Mouse (Mus musculus) forebrain, embryonic 12.5 days (tissue): Measurements from ENCODE around the gene Sorbs1. TPM values are rescaled to one million over a fixed set of nuclear protein-coding genes. Genes with fewer than 3 reads are reported as not detected.

Experiments
- ATAC-seq: fragments of 200-750 bp; cut with Nextera tagmentation; 2 replicates; pipeline ENCODE4 v1.8.0; 2017; ENCODE audit warnings: moderate TSS enrichment; ENCODE audit not compliant: low FRiP score
- H3K27ac ChIP-seq: fragments of 300-500 bp; sonication (generic); 2 replicates; pipeline ENCODE4 v1.5.1; 2016; ENCODE audit warnings: mild to moderate bottlenecking
- H3K27me3 ChIP-seq: fragments of 300-500 bp; sonication (generic); 2 replicates; pipeline ENCODE4 v1.6.1; 2016; ENCODE audit warnings: mild to moderate bottlenecking
- H3K36me3 ChIP-seq: fragments of 300-500 bp; sonication (generic); replicated peaks from 2 replicates; pipeline ENCODE4 v1.6.1; 2016; ENCODE audit warnings: mild to moderate bottlenecking
- H3K4me1 ChIP-seq: fragments of 300-500 bp; sonication (generic); 2 replicates; pipeline ENCODE4 v1.6.1; 2016
- H3K4me2 ChIP-seq: fragments of 300-500 bp; sonication (generic); 2 replicates; pipeline ENCODE4 v1.6.1; 2016; ENCODE audit warnings: mild to moderate bottlenecking, moderate library complexity
- H3K4me3 ChIP-seq: fragments of 300-500 bp; sonication (generic); replicated peaks from 2 replicates; pipeline ENCODE4 v1.5.1; 2016; ENCODE audit warnings: mild to moderate bottlenecking
- H3K9ac ChIP-seq: fragments of 300-500 bp; sonication (generic); 2 replicates; pipeline ENCODE4 v1.6.1; 2016; ENCODE audit warnings: mild to moderate bottlenecking
- H3K9me3 ChIP-seq: fragments of 300-500 bp; sonication (generic); 2 replicates; pipeline ENCODE4 v1.6.1; 2016
- WGBS: fragments of 180-500 bp; shearing (Covaris S2); methylation state at CpG from one replicate; pipeline ENCODE4 v1.1.7; 2016; 5-methylcytosine and 5-hydroxymethylcytosine counted together
- polyA plus RNA-seq: library from polyadenylated mRNA; unstranded; fragments of >200 nt; fragmentation: Nextera tagmentation; extraction: Ambion mirVana; gene quantifications from 2 replicates; pipeline ENCODE4 v1.2.1, GENCODE M21; 2016

The Sorbs1 gene
- polyA plus RNA-seq, 1 experiment from 2014 or later = 69.3 TPM

GRCm38 (mm10) chr19:40270351-40271307, 242.9 kb downstream of the Sorbs1 start:
- Histone ChIP-seq H3K36me3 (no peaks in the 10 kb centered on the region), H3K4me3 (peak overlapping the region; percentile 58), H3K9me3 (no peaks in the 10 kb centered on the region), H3K27ac (no peak overlapping the region), H3K27me3 (peaks cover 39% of the 10 kb centered on the region), H3K4me1 (peaks cover 21% of the 10 kb centered on the region), H3K4me2 (peak overlapping the region; percentile 94), H3K9ac (peak overlapping the region; percentile 57)
- WGBS = 8% methylated on average over 63 of the region's 63 CpGs
- ATAC-seq = peak; percentile 54

GRCm38 (mm10) chr19:40269526-40269925, 244.1 kb downstream of the Sorbs1 start:
- H3K27me3 ChIP-seq = peaks cover 39% of the 10 kb centered on the region
- no peak overlapping the region for H3K9ac ChIP-seq
- no peaks in the 10 kb centered on the region for H3K36me3 ChIP-seq
- no peak for ATAC-seq
- no peak overlapping the region for H3K4me2 ChIP-seq
- H3K27ac ChIP-seq = no peak overlapping the region
- H3K4me1 ChIP-seq = peaks cover 21% of the 10 kb centered on the region
- 45% methylated on average over 5 of the region's 5 CpGs for WGBS
- H3K4me3 ChIP-seq = no peak overlapping the region
- no peaks in the 10 kb centered on the region for H3K9me3 ChIP-seq

GRCm38 (mm10) chr19:40268493-40268892, 245.1 kb downstream of the Sorbs1 start:
- no peak overlapping the region for H3K27ac ChIP-seq
- H3K9me3 ChIP-seq = no peaks in the 10 kb centered on the region
- H3K4me2 ChIP-seq = no peak overlapping the region
- no peaks in the 10 kb centered on the region for H3K36me3 ChIP-seq
- H3K27me3 ChIP-seq = peaks cover 39% of the 10 kb centered on the region
- WGBS = 95% methylated on average over 3 of the region's 3 CpGs
- no peak for ATAC-seq
- no peak overlapping the region for H3K9ac ChIP-seq
- H3K4me3 ChIP-seq = no peak overlapping the region
- H3K4me1 ChIP-seq = peaks cover 21% of the 10 kb centered on the region

- Histone ChIP-seq H3K4me2 (no peak overlapping the region), H3K9me3 (no peaks in the 10 kb centered on the region), H3K27me3 (peaks cover 30% of the 10 kb centered on the region), H3K27ac (no peak overlapping the region), H3K9ac (no peak overlapping the region), H3K4me1 (peaks cover 16% of the 10 kb centered on the region), H3K36me3 (no peaks in the 10 kb centered on the region), H3K4me3 (no peak overlapping the region)
- WGBS = 88% methylated on average over 1 of the region's 1 CpGs
- ATAC-seq = no peak
Measured at GRCm38 (mm10) chr19:40267380-40267779, 246.2 kb downstream of the Sorbs1 start.

GRCm38 (mm10) chr19:40259485-40259884, 254.1 kb downstream of the Sorbs1 start:
- Histone ChIP-seq H3K27ac (no peak overlapping the region), H3K27me3 (no peaks in the 10 kb centered on the region)
- no peak for ATAC-seq

GRCm38 (mm10) chr19:40257396-40257795, 256.2 kb downstream of the Sorbs1 start:
- no peaks in the 10 kb centered on the region for H3K27me3 ChIP-seq
- H3K36me3 ChIP-seq = no peaks in the 10 kb centered on the region; the same call in 1 of the 2 replicates
- no peaks in the 10 kb centered on the region for H3K4me1 ChIP-seq
- WGBS = 76% methylated on average over 4 of the region's 4 CpGs
- no peak overlapping the region for H3K4me3 ChIP-seq
- H3K27ac ChIP-seq = no peak overlapping the region
- H3K9ac ChIP-seq = no peak overlapping the region
- no peak for ATAC-seq
- no peaks in the 10 kb centered on the region for H3K9me3 ChIP-seq
- no peak overlapping the region for H3K4me2 ChIP-seq

More at GRCm38 (mm10) chr19:40259485-40259884, 254.1 kb downstream of the Sorbs1 start:
- Histone ChIP-seq H3K36me3 (no peaks in the 10 kb centered on the region; the same call in 1 of the 2 replicates), H3K9ac (no peak overlapping the region), H3K4me2 (no peak overlapping the region), H3K4me1 (no peaks in the 10 kb centered on the region), H3K4me3 (no peak overlapping the region), H3K9me3 (no peaks in the 10 kb centered on the region)
- WGBS = 91% methylated on average over 1 of the region's 1 CpGs

- Histone ChIP-seq H3K27ac (no peak overlapping the region), H3K9me3 (no peaks in the 10 kb centered on the region), H3K4me1 (no peaks in the 10 kb centered on the region), H3K27me3 (no peaks in the 10 kb centered on the region), H3K36me3 (no peaks in the 10 kb centered on the region; the same call in 1 of the 2 replicates), H3K4me3 (no peak overlapping the region), H3K4me2 (no peak overlapping the region), H3K9ac (no peak overlapping the region)
- no peak for ATAC-seq
- whole genome bisulfite sequencing = 77% methylated on average over 2 of the region's 2 CpGs
Measured at GRCm38 (mm10) chr19:40256376-40257050, 257.1 kb downstream of the Sorbs1 start.

- WGBS = 74% methylated on average over 1 of the region's 1 CpGs
- Histone ChIP-seq H3K4me2 (no peak overlapping the region), H3K36me3 (no peaks in the 10 kb centered on the region; the same call in 1 of the 2 replicates), H3K9me3 (no peaks in the 10 kb centered on the region), H3K4me1 (no peaks in the 10 kb centered on the region), H3K4me3 (no peak overlapping the region), H3K9ac (no peak overlapping the region), H3K27ac (no peak overlapping the region), H3K27me3 (no peaks in the 10 kb centered on the region)
- no peak for ATAC-seq
Measured at GRCm38 (mm10) chr19:40255561-40255960, 258.0 kb downstream of the Sorbs1 start.

GRCm38 (mm10) chr19:40254741-40255140, 258.8 kb downstream of the Sorbs1 start:
- no peak for ATAC-seq
- H3K36me3 ChIP-seq = no peaks in the 10 kb centered on the region; the same call in 1 of the 2 replicates
- no peak overlapping the region for H3K9ac ChIP-seq
- WGBS = 87% methylated on average over 3 of the region's 3 CpGs
- H3K4me2 ChIP-seq = no peak overlapping the region
- no peaks in the 10 kb centered on the region for H3K9me3 ChIP-seq
- H3K4me3 ChIP-seq = no peak overlapping the region
- no peaks in the 10 kb centered on the region for H3K27me3 ChIP-seq
- no peaks in the 10 kb centered on the region for H3K4me1 ChIP-seq
- no peak overlapping the region for H3K27ac ChIP-seq

GRCm38 (mm10) chr19:40253768-40254167, 259.8 kb downstream of the Sorbs1 start:
- no peak overlapping the region for H3K9ac ChIP-seq
- H3K36me3 ChIP-seq = no peaks in the 10 kb centered on the region; the same call in 1 of the 2 replicates
- H3K4me1 ChIP-seq = no peaks in the 10 kb centered on the region
- no peak overlapping the region for H3K27ac ChIP-seq
- H3K9me3 ChIP-seq = no peaks in the 10 kb centered on the region
- no peak overlapping the region for H3K4me3 ChIP-seq
- 67% methylated on average over 13 of the region's 13 CpGs for WGBS
- H3K27me3 ChIP-seq = no peaks in the 10 kb centered on the region
- no peak for ATAC-seq
- H3K4me2 ChIP-seq = no peak overlapping the region

GRCm38 (mm10) chr19:40251115-40251514, 262.5 kb downstream of the Sorbs1 start:
- Histone ChIP-seq H3K9me3 (no peaks in the 10 kb centered on the region), H3K4me1 (0 out of 2 replicates have a peak, but pooled peaks cover 5% of the 10 kb centered on the region), H3K4me2 (no peak overlapping the region), H3K27me3 (no peaks in the 10 kb centered on the region), H3K4me3 (no peak overlapping the region), H3K9ac (no peak overlapping the region), H3K36me3 (no peaks in the 10 kb centered on the region), H3K27ac (no peak overlapping the region)
- ATAC-seq = no peak
- 85% methylated on average over 4 of the region's 4 CpGs for WGBS

GRCm38 (mm10) chr19:40249352-40249751, 264.2 kb downstream of the Sorbs1 start:
- Histone ChIP-seq H3K4me1 (0 out of 2 replicates have a peak, but pooled peaks cover 5% of the 10 kb centered on the region), H3K4me3 (no peak overlapping the region), H3K9me3 (no peaks in the 10 kb centered on the region), H3K4me2 (no peak overlapping the region), H3K27me3 (no peaks in the 10 kb centered on the region), H3K36me3 (no peaks in the 10 kb centered on the region), H3K9ac (no peak overlapping the region), H3K27ac (no peak overlapping the region)
- 81% methylated on average over 11 of the region's 11 CpGs for WGBS
- no peak for ATAC-seq
